Mouse (Mus musculus) neural tube, embryonic 10.5 days (tissue): ENCODE measurements around the gene Rd3.

ENCODE experiments used
- DNase-seq: peaks from one replicate; pipeline ENCODE4 v3.0.0-alpha.2; 2017; ENCODE audit warnings: low spot score; ENCODE audit errors: extremely low spot score

The Rd3 gene

GRCm38 (mm10) chr1:191977187-191977586 is at the start of gene Rd3:
TSS of gene Rd3 (plus strand) at chr1:191977370.
- DNase-seq: no peak

GRCm38 (mm10) chr1:191928345-191928744 is 48.8 kb upstream of the Rd3 start:
- DNase-seq: no peak

GRCm38 (mm10) chr1:191929065-191929464 is 48.1 kb upstream of the Rd3 start:
- no peak for DNase-seq

GRCm38 (mm10) chr1:191929897-191930524 is 47.2 kb upstream of the Rd3 start:
- no peak for DNase-seq

GRCm38 (mm10) chr1:191930525-191931105 is 46.6 kb upstream of the Rd3 start:
- no peak for DNase-seq

- no peak for DNase-seq
Measured at GRCm38 (mm10) chr1:191932286-191932985, 44.7 kb upstream of the Rd3 start.

- no peak for DNase-seq
Measured at GRCm38 (mm10) chr1:191932986-191933632, 44.1 kb upstream of the Rd3 start.

- DNase-seq: no peak
Measured at GRCm38 (mm10) chr1:191943638-191944037, 33.5 kb upstream of the Rd3 start.

- DNase-seq: no peak
Measured at GRCm38 (mm10) chr1:191945341-191945740, 31.8 kb upstream of the Rd3 start.

GRCm38 (mm10) chr1:191945756-191946155 is 31.4 kb upstream of the Rd3 start:
- no peak for DNase-seq

- no peak for DNase-seq
Measured at GRCm38 (mm10) chr1:191946261-191946660, 30.9 kb upstream of the Rd3 start.

GRCm38 (mm10) chr1:191946835-191947234 is 30.3 kb upstream of the Rd3 start:
- no peak for DNase-seq

- DNase-seq: no peak
Measured at GRCm38 (mm10) chr1:191947796-191948195, 29.4 kb upstream of the Rd3 start.

- no peak for DNase-seq
Measured at GRCm38 (mm10) chr1:191948600-191948999, 28.6 kb upstream of the Rd3 start.

- no peak for DNase-seq
Measured at GRCm38 (mm10) chr1:191950611-191951010, 26.6 kb upstream of the Rd3 start.

GRCm38 (mm10) chr1:191952733-191953335 is 24.3 kb upstream of the Rd3 start:
- no peak for DNase-seq

GRCm38 (mm10) chr1:191955101-191955500 is 22.1 kb upstream of the Rd3 start:
- no peak for DNase-seq

GRCm38 (mm10) chr1:191956261-191956660 is 20.9 kb upstream of the Rd3 start:
- no peak for DNase-seq

- DNase-seq: no peak
Measured at GRCm38 (mm10) chr1:191956871-191957270, 20.3 kb upstream of the Rd3 start.

- DNase-seq: no peak
Measured at GRCm38 (mm10) chr1:191957321-191957720, 19.8 kb upstream of the Rd3 start.

- no peak for DNase-seq
Measured at GRCm38 (mm10) chr1:191960946-191961345, 16.2 kb upstream of the Rd3 start.

GRCm38 (mm10) chr1:191963413-191963812 is 13.8 kb upstream of the Rd3 start:
- DNase-seq: no peak
